Comparison of ENCODE assay signal across 27 mouse cellular contexts in genomic region chr13:110599666-110600065, GRCm38 (mm10).
DNase-seq lines count a peak whose midpoint lies in the region; ATAC-seq and TF ChIP-seq lines count a peak whose summit lies in the region.
"Had no signal": no experiment of that assay in that cellular context is flagged by ENCODE, and none has a peak within 500 bp of the region (broad histone marks: within the 10 kb centered on the region; RNA-seq: fewer than 3 reads in every experiment).

No protein-coding gene starts in this region.

- DNase-seq in adrenal gland, postnatal 14 days = peak; percentile 11
- no peak for DNase-seq in adrenal gland, adult 8-10 months
- DNase-seq in kidney, postnatal 14 days = peak; percentile 9
- DNase-seq in adipocyte (ENCODE audit: low spot score) = peak; percentile 62
- DNase-seq in brain, embryonic 14.5 days (ENCODE audit: low read depth) = peak; percentile 9
- no peak for DNase-seq in forebrain, embryonic 14.5 days (ENCODE audit: low spot score)
- DNase-seq: adrenal gland, adult 2 months; B cell, adult 2 months; cerebellum, adult 11-12 months; cerebellum, adult 8-10 months; cerebellum, postnatal 36 days; embryo, embryonic 11 days; heart, adult 11 months had no signal

- no peaks in the 10 kb centered on the region for H3K36me3 ChIP-seq in kidney, embryonic 14.5 days (ENCODE audit: control insufficient read depth, insufficient read depth, low read length)
- no peaks in the 10 kb centered on the region for H3K36me3 ChIP-seq in forebrain, embryonic 14.5 days (ENCODE audit: control insufficient read depth, insufficient read depth, low read length)
- H3K36me3 ChIP-seq: embryonic facial prominence, embryonic 10.5 days; embryonic facial prominence, embryonic 13.5 days; G1E; hindbrain, embryonic 10.5 days; hindbrain, embryonic 13.5 days; intestine, embryonic 15.5 days had no signal

- no peak for ATAC-seq in kidney, embryonic 14.5 days (ENCODE audit: low FRiP score, low TSS enrichment)
- no peak for ATAC-seq in forebrain, embryonic 14.5 days
- ATAC-seq: forebrain, embryonic 13.5 days; hindbrain, embryonic 16.5 days; intestine, embryonic 15.5 days had no signal

- H3K27ac ChIP-seq in kidney, embryonic 14.5 days (ENCODE audit: low read depth, low read length) = no peak overlapping the region
- H3K27ac ChIP-seq in forebrain, embryonic 14.5 days (ENCODE audit: low read depth, low read length) = no peak overlapping the region
- H3K27ac ChIP-seq: embryonic facial prominence, embryonic 10.5 days; embryonic facial prominence, embryonic 13.5 days; forebrain, embryonic 13.5 days; gastrocnemius, adult 2 months; hindbrain, embryonic 10.5 days; hindbrain, embryonic 13.5 days; intestine, embryonic 15.5 days had no signal

- H3K4me2 ChIP-seq in kidney, embryonic 14.5 days (replicated peaks; ENCODE audit: low read depth, low read length) = no peak overlapping the region
- H3K4me2 ChIP-seq in forebrain, embryonic 14.5 days (ENCODE audit: low read length) = no peak overlapping the region
- H3K4me2 ChIP-seq: embryonic facial prominence, embryonic 13.5 days; forebrain, embryonic 13.5 days; heart, embryonic 11.5 days; hindbrain, embryonic 13.5 days; intestine, embryonic 15.5 days had no signal

- WGBS in kidney, embryonic 14.5 days = 81% methylated on average over 3 of the region's 3 CpGs
- WGBS in forebrain, embryonic 14.5 days = 86% methylated on average over 3 of the region's 3 CpGs

- H3K4me1 ChIP-seq in kidney, embryonic 14.5 days (ENCODE audit: control insufficient read depth, insufficient read depth, low read length) = no peaks in the 10 kb centered on the region
- H3K4me1 ChIP-seq in forebrain, embryonic 14.5 days (ENCODE audit: control insufficient read depth, insufficient read depth, low read length) = no peaks in the 10 kb centered on the region
- H3K4me1 ChIP-seq: embryonic facial prominence, embryonic 10.5 days; forebrain, embryonic 13.5 days; hindbrain, embryonic 10.5 days; hindbrain, embryonic 13.5 days; intestine, embryonic 15.5 days had no signal

- no peak for TF ChIP-seq POLR2A in brain, embryonic 14.5 days (IDR thresholded peaks at IDR 0.05; ENCODE audit: borderline replicate concordance, extremely low read depth, insufficient read depth, insufficient read length, poor library complexity, severe bottlenecking)

- no peaks in the 10 kb centered on the region for H3K27me3 ChIP-seq in kidney, embryonic 14.5 days (ENCODE audit: control insufficient read depth, insufficient read depth, low read length)
- H3K27me3 ChIP-seq in forebrain, embryonic 14.5 days (replicated peaks; ENCODE audit: control insufficient read depth, insufficient read depth, low read length) = no peaks in the 10 kb centered on the region
- H3K27me3 ChIP-seq: CH12.LX; embryonic facial prominence, embryonic 13.5 days; forebrain, embryonic 13.5 days; hindbrain, embryonic 13.5 days; intestine, embryonic 15.5 days; Patski had no signal

- no peak overlapping the region for H3K9ac ChIP-seq in kidney, embryonic 14.5 days (ENCODE audit: low read depth, low read length)
- no peak overlapping the region for H3K9ac ChIP-seq in forebrain, embryonic 14.5 days (ENCODE audit: low read length)
- H3K9ac ChIP-seq: embryonic facial prominence, embryonic 13.5 days; forebrain, embryonic 13.5 days; hindbrain, embryonic 13.5 days; intestine, embryonic 15.5 days had no signal

- no peaks in the 10 kb centered on the region for H3K9me3 ChIP-seq in kidney, embryonic 14.5 days (ENCODE audit: control insufficient read depth, low read length)
- no peaks in the 10 kb centered on the region for H3K9me3 ChIP-seq in forebrain, embryonic 14.5 days (replicated peaks; ENCODE audit: control insufficient read depth, low read length)
- H3K9me3 ChIP-seq: embryonic facial prominence, embryonic 10.5 days; embryonic facial prominence, embryonic 13.5 days; forebrain, embryonic 13.5 days; hindbrain, embryonic 10.5 days; hindbrain, embryonic 13.5 days; intestine, embryonic 15.5 days had no signal

- no peak for TF ChIP-seq CTCF in brain, embryonic 14.5 days (IDR thresholded peaks at IDR 0.05; ENCODE audit: borderline replicate concordance, extremely low read depth, insufficient read depth, insufficient read length)

- no peak overlapping the region for H3K4me3 ChIP-seq in kidney, embryonic 14.5 days (ENCODE audit: low read length)
- H3K4me3 ChIP-seq in forebrain, embryonic 14.5 days (ENCODE audit: low read depth, low read length) = no peak overlapping the region
- H3K4me3 ChIP-seq: embryonic facial prominence, embryonic 10.5 days; embryonic facial prominence, embryonic 13.5 days; erythroblast, embryonic 14.5 days; forebrain, embryonic 13.5 days; gastrocnemius, adult 2 months; hindbrain, embryonic 10.5 days; hindbrain, embryonic 13.5 days; intestine, embryonic 15.5 days had no signal

Comparison
In these comparisons a context has a peak if more than half of its experiments do, and no peak if none do; other contexts are left out.
1. DNase-seq: peak in adrenal gland, postnatal 14 days (single experiment), kidney, postnatal 14 days (single experiment), adipocyte (single experiment) and brain, embryonic 14.5 days (single experiment); none in adrenal gland, adult 8-10 months (single experiment) and forebrain, embryonic 14.5 days (single experiment).